Mouse (Mus musculus) heart, adult 2 months (tissue): ENCODE data around the gene Lbhd1. TPM values are rescaled to one million over a fixed set of nuclear protein-coding genes. Genes with fewer than 3 reads are reported as not detected.

Source experiments
- DNase-seq, 2 experiments: peaks; one replicate each; pipeline ENCODE4 v3.0.0; 2021
- H3K27ac ChIP-seq: fragments of 200-600 bp; 2 replicates; pipeline ENCODE4 v1.8.1; 2022
- H3K27me3 ChIP-seq: fragments of 200-500 bp; 2 replicates; pipeline ENCODE4 v1.6.1; 2012; ENCODE audit warnings: mild to moderate bottlenecking, low read length, inconsistent platforms, mixed read lengths; ENCODE audit not compliant: control insufficient read depth, insufficient read depth
- H3K36me3 ChIP-seq: fragments of 200-500 bp; 2 replicates; pipeline ENCODE4 v1.6.1; 2012; ENCODE audit warnings: low read length, inconsistent platforms; ENCODE audit not compliant: control insufficient read depth, insufficient read depth
- H3K4me1 ChIP-seq: fragments of 200-500 bp; 2 replicates; pipeline ENCODE4 v1.6.1; 2011; ENCODE audit warnings: low read length; ENCODE audit not compliant: control insufficient read depth, insufficient read depth
- H3K4me3 ChIP-seq: fragments of 200-600 bp; 2 replicates; pipeline ENCODE4 v1.8.1; 2022
- H3K79me2 ChIP-seq: fragments of 200-500 bp; replicated peaks from 2 replicates; pipeline ENCODE4 v1.6.1; 2012; ENCODE audit warnings: mild to moderate bottlenecking, inconsistent platforms, low read length, moderate library complexity, mixed read lengths; ENCODE audit not compliant: control insufficient read depth, insufficient read depth
- H3K9ac ChIP-seq: fragments of 200-500 bp; 2 replicates; pipeline ENCODE4 v1.6.1; 2012; ENCODE audit warnings: low read depth, mild to moderate bottlenecking, control low read depth, inconsistent platforms, low read length, mixed read lengths
- CTCF ChIP-seq: fragments of 200-600 bp; IDR thresholded peaks from 2 replicates; pipeline ENCODE4 v1.8.1; 2022; ENCODE audit warnings: antibody characterized with exemption, mild to moderate bottlenecking, moderate library complexity
- EP300 ChIP-seq: fragments of 200-500 bp; IDR thresholded peaks from 2 replicates; pipeline ENCODE4 v1.6.1; 2011; ENCODE audit warnings: low read depth, low read length, control low read depth; ENCODE audit not compliant: insufficient read depth
- POLR2A ChIP-seq: fragments of 200-500 bp; IDR thresholded peaks from 2 replicates; pipeline ENCODE4 v1.6.1; 2011; ENCODE audit warnings: mild to moderate bottlenecking, low read depth, low read length, control low read depth; ENCODE audit not compliant: insufficient read depth
- WGBS: fragments of 180-500 bp; shearing (Covaris S2); methylation state at CpG from one replicate; pipeline ENCODE4 v1.1.7; 2018; 5-methylcytosine and 5-hydroxymethylcytosine counted together
- intact Hi-C: fragments of 180-260 bp; cut with DNase I; formaldehyde crosslinking; loops from one replicate; pipeline ENCODE4 v1.15.1; 2025
- polyA plus RNA-seq: library from polyadenylated mRNA; depleted of rRNA; stranded (reverse); fragments of >200 nt; gene quantifications from 2 replicates; pipeline ENCODE4 v1.2.3, GENCODE M21; 2012
- total RNA-seq, 2 experiments: library from RNA; stranded (reverse); gene quantifications; 2 replicates each; pipeline ENCODE4 v1.2.3; 2021

Lbhd1 gene
- total and polyA plus RNA-seq, 3 experiments = 1.1 to 5.2 (median 4.2) TPM

- intact Hi-C loops = no loop called here
- DNase-seq = no peak
- no peak overlapping the region for H3K27ac ChIP-seq
- no peak overlapping the region for H3K9ac ChIP-seq
- no peaks in the 10 kb centered on the region for H3K79me2 ChIP-seq
- no peaks in the 10 kb centered on the region; the same call in 1 of the 2 replicates for H3K4me1 ChIP-seq
- 80% methylated on average over 2 of the region's 2 CpGs for WGBS
- TF ChIP-seq POLR2A = no peak
- TF ChIP-seq CTCF = no peak
- TF ChIP-seq EP300 = no peak
- H3K36me3 ChIP-seq = no peaks in the 10 kb centered on the region
- no peaks in the 10 kb centered on the region for H3K27me3 ChIP-seq
- H3K4me3 ChIP-seq = no peak overlapping the region
Observed at GRCm38 (mm10) chr19:8926766-8927165, 43.2 kb downstream of the Lbhd1 start.

- intact Hi-C loops = no loop called here
Observed at GRCm38 (mm10) chr19:8927891-8928525, 44.5 kb downstream of the Lbhd1 start.

GRCm38 (mm10) chr19:8928689-8929223 lies 45.2 kb downstream of the Lbhd1 start:
- Histone ChIP-seq H3K4me3 (peak overlapping the region; percentile 66), H3K36me3 (no peaks in the 10 kb centered on the region), H3K9ac (peak overlapping the region; percentile 87), H3K79me2 (no peaks in the 10 kb centered on the region), H3K4me1 (no peaks in the 10 kb centered on the region; the same call in 1 of the 2 replicates), H3K27ac (peak overlapping the region; percentile 83), H3K27me3 (no peaks in the 10 kb centered on the region)
- no peak for DNase-seq
- intact Hi-C loops = loop anchor here (1.0 kb wide), 1 partner anchor 13 kb away; the partner anchor contains the start of gene Mta2
- WGBS = 20% methylated on average over 16 of the region's 16 CpGs
- TF ChIP-seq POLR2A (no peak), EP300 (no peak), CTCF (no peak)

More at GRCm38 (mm10) chr19:8927891-8928525, 44.5 kb downstream of the Lbhd1 start:
- Histone ChIP-seq H3K27ac (no peak overlapping the region; the same call in 1 of the 2 replicates), H3K79me2 (no peaks in the 10 kb centered on the region), H3K4me3 (no peak overlapping the region), H3K36me3 (no peaks in the 10 kb centered on the region), H3K9ac (no peak overlapping the region), H3K27me3 (no peaks in the 10 kb centered on the region), H3K4me1 (no peaks in the 10 kb centered on the region; the same call in 1 of the 2 replicates)
- WGBS = 87% methylated on average over 12 of the region's 12 CpGs
- DNase-seq = no peak
- TF ChIP-seq EP300 (no peak), POLR2A (no peak), CTCF (no peak)

- 1% methylated on average over 72 of the region's 74 CpGs for WGBS
- H3K4me1 ChIP-seq = no peaks in the 10 kb centered on the region; the same call in 1 of the 2 replicates
- peak within 1 kb of the TSS; percentile 83 for H3K27ac ChIP-seq
- peak; percentile 94 to 96 for DNase-seq
- no peaks in the 10 kb centered on the region for H3K36me3 ChIP-seq
- H3K9ac ChIP-seq = peak within 1 kb of the TSS; percentile 87
- peak; percentile 63 for TF ChIP-seq CTCF
- TF ChIP-seq POLR2A = peak; percentile 50; the same call in 1 of the 2 replicates
- peak; percentile 42; the same call in 1 of the 2 replicates for TF ChIP-seq EP300
- intact Hi-C loops = loop anchor here (1.0 kb wide), 1 partner anchor 12 kb away; the partner anchor contains the start of gene Mta2
- no peaks in the 10 kb centered on the region for H3K27me3 ChIP-seq
- H3K79me2 ChIP-seq = no peaks in the 10 kb centered on the region
- H3K4me3 ChIP-seq = peak within 1 kb of the TSS; percentile 66
Observed at GRCm38 (mm10) chr19:8929224-8930088, 45.9 kb downstream of the Lbhd1 start, which contains the start of the genes Rom1 and Eml3. Gene Rom1 (minus strand): TSS chr19:8929356. Gene Eml3 (plus strand): TSS chr19:8929552.

GRCm38 (mm10) chr19:8930117-8930516 lies 46.6 kb downstream of the Lbhd1 start:
- DNase-seq = no peak
- H3K79me2 ChIP-seq = no peaks in the 10 kb centered on the region
- H3K4me3 ChIP-seq = peak overlapping the region; percentile 66
- WGBS = 8% methylated on average over 11 of the region's 11 CpGs
- peak overlapping the region; percentile 83 for H3K27ac ChIP-seq
- H3K9ac ChIP-seq = peak overlapping the region; percentile 87
- H3K4me1 ChIP-seq = no peaks in the 10 kb centered on the region; the same call in 1 of the 2 replicates
- H3K36me3 ChIP-seq = no peaks in the 10 kb centered on the region
- intact Hi-C loops = no loop called here
- H3K27me3 ChIP-seq = no peaks in the 10 kb centered on the region
- TF ChIP-seq POLR2A = no peak
- no peak for TF ChIP-seq EP300
- TF ChIP-seq CTCF = no peak
